Mouse (Mus musculus) heart, embryonic 12.5 days (tissue): ENCODE data around the gene Slc43a2. TPM values are rescaled to one million over a fixed set of nuclear protein-coding genes. Genes with fewer than 3 reads are reported as not detected.
"Not testable (repeated sequence)": the region's sequence is repeated elsewhere in the genome, so short reads cannot be mapped to it uniquely, and the experiment has no call there.

Experiments used
- ATAC-seq: fragments of 200-750 bp; cut with Nextera tagmentation; 2 replicates; pipeline ENCODE4 v1.8.0; 2017; ENCODE audit warnings: moderate TSS enrichment, moderate library complexity; ENCODE audit not compliant: insufficient number of reproducible peaks, low FRiP score
- H3K27ac ChIP-seq: fragments of 300-500 bp; sonication (generic); 2 replicates; pipeline ENCODE4 v1.5.1; 2016; ENCODE audit warnings: mild to moderate bottlenecking, moderate library complexity; ENCODE audit not compliant: poor library complexity, severe bottlenecking
- H3K27me3 ChIP-seq: fragments of 300-500 bp; sonication (generic); replicated peaks from 2 replicates; pipeline ENCODE4 v1.6.1; 2016; ENCODE audit warnings: mild to moderate bottlenecking, moderate library complexity
- H3K36me3 ChIP-seq: fragments of 300-500 bp; sonication (generic); 2 replicates; pipeline ENCODE4 v1.6.1; 2016; ENCODE audit warnings: mild to moderate bottlenecking, moderate library complexity
- H3K4me1 ChIP-seq: fragments of 300-500 bp; sonication (generic); replicated peaks from 2 replicates; pipeline ENCODE4 v1.6.1; 2016; ENCODE audit warnings: mild to moderate bottlenecking
- H3K4me2 ChIP-seq: fragments of 300-500 bp; sonication (generic); 2 replicates; pipeline ENCODE4 v1.6.1; 2016; ENCODE audit warnings: mild to moderate bottlenecking, moderate library complexity
- H3K4me3 ChIP-seq: fragments of 300-500 bp; sonication (generic); 2 replicates; pipeline ENCODE4 v1.5.1; 2016; ENCODE audit warnings: mild to moderate bottlenecking
- H3K9ac ChIP-seq: fragments of 300-500 bp; sonication (generic); 2 replicates; pipeline ENCODE4 v1.6.1; 2016; ENCODE audit warnings: mild to moderate bottlenecking, moderate library complexity
- H3K9me3 ChIP-seq: fragments of 300-500 bp; sonication (generic); replicated peaks from 2 replicates; pipeline ENCODE4 v1.6.1; 2016; ENCODE audit warnings: mild to moderate bottlenecking, moderate library complexity
- WGBS: fragments of 180-500 bp; shearing (Covaris S2); methylation state at CpG from one replicate; pipeline ENCODE4 v1.1.7; 2016; 5-methylcytosine and 5-hydroxymethylcytosine counted together
- polyA plus RNA-seq: library from polyadenylated mRNA; unstranded; fragments of >200 nt; fragmentation: Nextera tagmentation; extraction: Ambion mirVana; gene quantifications from 2 replicates; pipeline ENCODE4 v1.2.1, GENCODE M21; 2016

The Slc43a2 gene
- polyA plus RNA-seq, 1 experiment from 2014 or later: 4.1 TPM

DNA sequence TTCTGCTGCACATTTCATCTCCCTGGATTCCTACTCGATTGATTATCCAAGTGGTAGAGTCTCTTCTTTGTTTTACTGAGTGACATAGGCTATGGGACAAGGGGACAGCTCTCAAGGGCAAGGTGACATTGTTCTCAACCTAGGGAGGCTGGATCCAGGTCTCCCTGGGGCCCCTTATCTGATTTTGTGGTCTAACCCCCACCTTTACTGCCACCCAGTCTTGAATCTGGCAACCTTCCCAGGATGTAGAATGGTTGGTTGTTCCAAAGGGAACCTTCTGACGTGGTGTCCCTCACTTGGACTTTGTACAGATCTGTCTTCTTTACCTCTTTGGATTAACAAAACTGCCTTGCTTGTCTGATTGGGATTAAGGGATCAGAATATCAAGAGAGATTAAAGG is 63.9 kb downstream of the Slc43a2 start:
- 63% methylated on average over 2 of the region's 2 CpGs for WGBS
- Histone ChIP-seq H3K4me3 (no peak overlapping the region), H3K4me2 (no peak overlapping the region), H3K9me3 (no peaks in the 10 kb centered on the region), H3K36me3 (peaks cover 78% of the 10 kb centered on the region), H3K9ac (no peak overlapping the region), H3K27me3 (no peaks in the 10 kb centered on the region), H3K4me1 (peaks cover 25% of the 10 kb centered on the region), H3K27ac (no peak overlapping the region)
- ATAC-seq: no peak

DNA sequence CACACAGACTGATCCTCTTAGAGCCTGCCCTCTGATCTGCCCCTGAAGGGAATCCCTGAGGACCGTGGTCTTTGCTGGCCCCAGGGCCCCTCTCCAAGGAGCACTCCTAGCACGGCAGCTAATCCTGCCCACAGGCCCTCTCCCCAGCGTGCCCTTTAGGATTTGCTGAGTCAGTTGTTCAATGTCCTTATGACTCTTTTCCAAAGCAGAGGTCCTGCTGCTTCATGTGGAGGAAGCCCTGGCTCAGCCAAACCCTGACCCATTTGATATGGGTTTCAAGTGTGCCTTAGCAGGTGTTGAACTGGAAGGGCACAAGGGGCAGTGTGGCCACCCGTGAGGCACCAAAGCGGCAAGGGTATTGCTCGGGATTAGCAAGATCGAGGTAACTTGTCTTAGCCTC is 64.3 kb downstream of the Slc43a2 start:
- ATAC-seq: no peak
- WGBS: 82% methylated on average over 7 of the region's 7 CpGs
- no peak overlapping the region for H3K27ac ChIP-seq

DNA sequence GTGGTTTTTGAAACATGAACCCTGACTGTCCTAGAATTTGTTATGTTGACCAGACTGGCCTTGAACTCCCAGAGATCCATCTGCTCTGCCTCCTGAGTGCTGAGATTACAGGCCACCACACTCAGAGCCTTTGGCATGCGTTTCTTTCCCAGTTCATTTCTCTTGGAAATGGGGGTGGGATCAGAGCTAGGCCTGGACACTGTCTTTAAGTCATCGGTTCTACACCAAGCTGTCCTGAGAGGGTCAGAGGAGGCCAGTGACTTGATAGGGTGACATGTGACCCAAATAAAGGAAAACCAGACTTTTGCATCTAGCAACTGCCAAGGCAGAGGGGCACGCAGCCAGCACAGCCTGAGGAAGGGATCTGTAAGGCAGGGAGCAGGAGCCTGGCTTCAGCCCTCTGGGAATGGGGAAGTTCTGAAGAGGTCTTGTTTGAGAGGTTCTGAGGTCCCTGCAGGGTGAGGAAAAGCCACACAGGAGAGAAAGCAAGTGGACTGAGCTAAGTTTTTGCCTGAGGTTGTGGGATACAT is 65.3 kb downstream of the Slc43a2 start:
- Histone ChIP-seq H3K9me3 (no peaks in the 10 kb centered on the region), H3K27ac (no peak overlapping the region)

More for the DNA sequence above, 64.3 kb downstream of the Slc43a2 start:
- H3K27me3 ChIP-seq: no peaks in the 10 kb centered on the region
- peaks cover 25% of the 10 kb centered on the region for H3K4me1 ChIP-seq
- no peak overlapping the region for H3K4me2 ChIP-seq
- peaks cover 82% of the 10 kb centered on the region for H3K36me3 ChIP-seq
- no peak overlapping the region for H3K4me3 ChIP-seq
- no peaks in the 10 kb centered on the region for H3K9me3 ChIP-seq
- no peak overlapping the region for H3K9ac ChIP-seq

DNA sequence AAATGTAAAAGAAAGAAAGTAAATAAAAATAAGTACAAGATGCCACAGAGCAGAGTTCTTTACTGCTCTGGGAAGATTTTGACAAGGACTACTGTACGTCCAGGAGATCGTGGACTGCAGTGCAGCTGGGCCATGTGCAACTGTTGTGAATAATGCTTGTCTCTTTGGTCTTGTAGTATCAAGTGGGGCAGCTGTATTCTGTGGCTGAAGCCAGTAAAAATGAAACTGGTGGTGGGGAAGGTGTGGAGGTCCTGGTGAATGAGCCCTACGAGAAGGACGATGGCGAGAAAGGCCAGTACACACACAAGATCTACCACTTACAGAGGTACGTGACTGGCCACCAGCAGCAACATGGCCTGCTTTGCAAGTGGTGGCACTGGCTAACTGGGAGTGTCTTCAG is 66.5 kb downstream of the Slc43a2 start:
- WGBS: 97% methylated on average over 6 of the region's 6 CpGs
- H3K36me3 ChIP-seq: peaks cover 85% of the 10 kb centered on the region
- ATAC-seq: no peak

More for the DNA sequence above, 65.3 kb downstream of the Slc43a2 start:
- Histone ChIP-seq H3K4me3 (no peak overlapping the region), H3K4me2 (no peak overlapping the region), H3K36me3 (peaks cover 85% of the 10 kb centered on the region), H3K27me3 (no peaks in the 10 kb centered on the region), H3K4me1 (peaks cover 25% of the 10 kb centered on the region), H3K9ac (no peak overlapping the region)
- WGBS: 51% methylated on average over 3 of the region's 3 CpGs
- ATAC-seq: no peak

DNA sequence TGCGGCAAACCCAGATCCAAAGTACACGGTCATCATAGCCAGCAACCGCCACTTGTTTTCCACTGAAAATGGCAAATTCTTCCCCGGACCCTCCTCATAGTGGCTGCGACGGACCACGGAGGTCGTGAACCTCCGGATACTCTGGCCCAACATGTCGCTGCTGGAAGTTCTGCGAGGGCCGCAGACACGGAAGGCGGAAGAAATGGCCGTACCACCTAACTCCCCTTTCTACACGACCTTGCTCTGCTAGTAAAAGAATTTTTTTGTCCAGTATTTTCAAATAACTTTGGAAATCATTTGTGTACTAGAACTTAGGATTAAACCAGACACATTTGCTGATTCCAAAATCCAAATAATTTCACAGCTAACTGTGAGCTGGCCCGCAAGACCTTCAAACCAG is 68.3 kb downstream of the Slc43a2 start:
- peaks cover 21% of the 10 kb centered on the region for H3K4me1 ChIP-seq
- H3K27ac ChIP-seq, H3K27me3 ChIP-seq, ATAC-seq, H3K4me3 ChIP-seq, H3K4me2 ChIP-seq, H3K9ac ChIP-seq, H3K9me3 ChIP-seq: not testable (repeated sequence)
- H3K36me3 ChIP-seq: peaks cover 81% of the 10 kb centered on the region
- WGBS: 94% methylated on average over 17 of the region's 17 CpGs

More for the DNA sequence above, 66.5 kb downstream of the Slc43a2 start:
- Histone ChIP-seq H3K27me3 (no peaks in the 10 kb centered on the region), H3K4me1 (peaks cover 21% of the 10 kb centered on the region), H3K4me3 (no peak overlapping the region), H3K9me3 (no peaks in the 10 kb centered on the region), H3K27ac (no peak overlapping the region), H3K9ac (no peak overlapping the region), H3K4me2 (no peak overlapping the region)

DNA sequence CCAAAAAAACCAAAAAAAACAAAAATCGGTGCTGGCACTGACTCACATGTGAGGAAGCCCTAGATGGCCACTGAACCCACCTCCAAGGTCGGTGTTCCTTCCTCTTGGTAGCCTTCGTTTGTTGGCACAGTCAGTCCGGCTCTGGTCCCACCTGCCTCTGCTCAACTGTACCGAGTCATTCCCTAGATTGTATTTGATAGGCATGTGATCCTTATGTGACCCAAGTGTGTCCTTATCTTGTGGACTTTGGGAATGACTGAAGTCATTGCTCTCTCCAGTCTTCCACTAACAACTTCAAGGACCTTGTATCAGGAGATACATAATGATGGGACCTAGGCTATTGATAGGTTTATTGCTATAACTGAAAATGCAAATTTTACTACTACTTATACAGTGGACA is 73.3 kb downstream of the Slc43a2 start:
- Histone ChIP-seq H3K4me3 (no peak overlapping the region), H3K36me3 (peaks cover 84% of the 10 kb centered on the region)
- 82% methylated on average over 5 of the region's 5 CpGs for WGBS

DNA sequence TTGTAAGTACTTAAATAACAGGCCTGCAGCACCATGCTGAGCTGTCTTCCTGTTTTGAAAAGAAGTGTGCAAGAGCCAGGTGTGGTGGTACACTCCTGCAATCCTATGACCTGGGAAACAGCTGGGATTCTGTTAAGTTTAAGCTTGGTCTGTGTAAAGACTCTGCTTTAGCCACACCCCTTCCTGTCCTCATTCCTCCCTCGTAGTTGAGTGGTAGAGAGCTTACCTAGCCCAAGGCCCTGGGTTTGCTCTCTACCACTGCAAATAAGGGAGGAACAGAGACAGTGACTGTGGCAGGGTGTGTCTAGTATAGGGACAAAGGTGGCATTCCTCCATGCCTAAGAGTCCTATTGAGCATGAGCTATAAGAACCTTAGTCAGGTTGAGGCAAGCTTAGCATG is 73.8 kb downstream of the Slc43a2 start:
- 45% methylated on average over 1 of the region's 1 CpGs for WGBS
- Histone ChIP-seq H3K9me3 (no peaks in the 10 kb centered on the region), H3K4me1 (no peaks in the 10 kb centered on the region), H3K27ac (no peak overlapping the region), H3K9ac (no peak overlapping the region), H3K36me3 (peaks cover 84% of the 10 kb centered on the region), H3K4me3 (no peak overlapping the region), H3K4me2 (no peak overlapping the region), H3K27me3 (no peaks in the 10 kb centered on the region)
- no peak for ATAC-seq

More for the DNA sequence above, 73.3 kb downstream of the Slc43a2 start:
- no peak overlapping the region for H3K27ac ChIP-seq
- no peaks in the 10 kb centered on the region for H3K9me3 ChIP-seq
- H3K9ac ChIP-seq: no peak overlapping the region
- no peak for ATAC-seq
- H3K4me1 ChIP-seq: no peaks in the 10 kb centered on the region
- H3K4me2 ChIP-seq: no peak overlapping the region
- H3K27me3 ChIP-seq: no peaks in the 10 kb centered on the region

DNA sequence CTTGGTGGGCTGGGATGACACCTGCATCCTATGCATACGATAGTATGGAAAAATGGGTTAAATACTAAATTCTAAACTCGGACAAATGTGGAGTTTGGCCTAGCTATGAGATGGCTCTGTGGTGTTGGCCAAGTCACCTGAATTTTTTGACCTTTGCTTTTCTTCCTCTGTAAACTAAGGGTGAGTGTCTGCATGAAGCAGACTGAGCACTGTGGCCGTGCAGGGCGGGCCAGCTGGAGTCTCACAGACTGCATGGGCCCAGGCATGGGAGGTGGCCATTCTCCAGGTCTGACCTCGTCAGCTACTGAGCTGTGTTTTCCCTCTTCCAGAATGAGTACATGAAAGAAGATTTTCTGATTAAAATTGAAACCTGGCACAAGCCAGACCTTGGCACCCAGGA is 77.3 kb downstream of the Slc43a2 start:
- H3K36me3 ChIP-seq: peaks cover 78% of the 10 kb centered on the region
- no peak overlapping the region for H3K4me3 ChIP-seq
- no peak overlapping the region for H3K27ac ChIP-seq
- 88% methylated on average over 5 of the region's 5 CpGs for WGBS
- no peak for ATAC-seq
- H3K27me3 ChIP-seq: no peaks in the 10 kb centered on the region
- H3K4me1 ChIP-seq: no peaks in the 10 kb centered on the region
- H3K9ac ChIP-seq: no peak overlapping the region
- no peak overlapping the region for H3K4me2 ChIP-seq
- H3K9me3 ChIP-seq: no peaks in the 10 kb centered on the region

DNA sequence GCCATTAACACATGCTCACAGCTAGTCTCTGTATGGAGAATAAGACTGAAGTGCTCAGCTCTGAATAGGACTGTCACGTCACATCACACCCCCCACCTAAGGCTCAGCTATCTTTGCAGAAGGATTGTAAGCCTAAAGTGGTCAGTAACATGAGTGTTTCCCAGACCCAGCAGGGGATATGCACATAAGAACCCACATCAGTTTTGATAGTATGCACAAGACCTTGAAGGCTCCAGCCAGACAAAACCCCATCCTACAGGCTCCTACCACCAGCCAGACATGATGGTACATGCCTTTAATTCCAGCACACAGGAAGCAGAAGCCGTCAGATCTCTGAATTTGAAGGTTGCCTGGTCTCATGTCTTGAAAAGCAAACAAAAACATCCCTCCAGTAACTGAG is 78.5 kb downstream of the Slc43a2 start:
- no peak for ATAC-seq
- no peaks in the 10 kb centered on the region for H3K4me1 ChIP-seq
- no peak overlapping the region for H3K9ac ChIP-seq
- no peak overlapping the region for H3K27ac ChIP-seq
- H3K4me3 ChIP-seq: no peak overlapping the region
- no peaks in the 10 kb centered on the region for H3K9me3 ChIP-seq
- H3K27me3 ChIP-seq: no peaks in the 10 kb centered on the region
- 77% methylated on average over 2 of the region's 2 CpGs for WGBS
- peaks cover 74% of the 10 kb centered on the region for H3K36me3 ChIP-seq
- no peak overlapping the region for H3K4me2 ChIP-seq

DNA sequence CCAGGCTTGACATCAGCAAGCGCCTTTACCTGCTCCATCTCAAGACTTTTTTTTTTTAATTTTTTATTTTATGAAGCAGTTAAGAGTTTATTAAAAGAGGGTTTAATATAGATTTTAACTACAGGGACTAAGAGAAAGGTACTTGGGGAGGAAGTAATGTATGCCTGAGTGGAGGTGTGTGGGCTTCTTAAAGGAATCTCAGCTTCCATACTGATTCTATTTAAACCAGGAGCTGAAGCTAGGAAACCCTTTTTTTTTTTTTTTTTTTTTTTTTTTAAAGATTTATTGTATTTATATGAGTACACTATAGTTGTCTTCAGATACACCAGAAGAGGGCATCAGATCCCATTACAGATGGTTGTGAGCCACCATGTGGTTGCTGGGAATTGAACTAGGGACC is 83.3 kb downstream of the Slc43a2 start:
- H3K4me3 ChIP-seq: no peak overlapping the region
- no peaks in the 10 kb centered on the region for H3K9me3 ChIP-seq
- no peak overlapping the region for H3K4me2 ChIP-seq
- no peaks in the 10 kb centered on the region for H3K4me1 ChIP-seq
- H3K36me3 ChIP-seq: peaks cover 76% of the 10 kb centered on the region
- H3K9ac ChIP-seq: no peak overlapping the region
- no peak for ATAC-seq
- WGBS: 100% methylated on average over 1 of the region's 1 CpGs
- H3K27me3 ChIP-seq: no peaks in the 10 kb centered on the region
- H3K27ac ChIP-seq: no peak overlapping the region

DNA sequence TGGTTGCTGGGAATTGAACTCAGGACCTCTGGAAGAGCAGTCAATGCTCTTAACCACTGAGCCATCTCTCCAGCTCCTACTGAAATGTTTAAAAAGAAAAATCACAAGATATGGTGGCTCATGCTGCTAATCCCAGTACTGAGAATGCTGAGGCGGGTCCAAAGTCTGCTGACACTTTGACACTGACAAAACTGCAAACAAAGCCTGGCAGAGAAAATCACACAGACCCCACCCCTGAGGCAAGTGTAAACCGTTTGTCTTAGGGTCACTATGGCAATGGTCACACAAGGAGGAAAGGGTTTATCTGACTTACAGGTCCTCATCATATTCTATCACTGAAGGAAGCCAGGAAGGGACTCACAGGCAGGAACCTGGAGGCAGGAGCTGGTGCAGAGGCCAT is 84.1 kb downstream of the Slc43a2 start:
- WGBS: 89% methylated on average over 2 of the region's 2 CpGs
- Histone ChIP-seq H3K4me1 (no peaks in the 10 kb centered on the region), H3K4me3 (no peak overlapping the region), H3K9me3 (no peaks in the 10 kb centered on the region), H3K27me3 (no peaks in the 10 kb centered on the region), H3K4me2 (no peak overlapping the region), H3K27ac (no peak overlapping the region), H3K9ac (no peak overlapping the region), H3K36me3 (peaks cover 76% of the 10 kb centered on the region)
- no peak for ATAC-seq

DNA sequence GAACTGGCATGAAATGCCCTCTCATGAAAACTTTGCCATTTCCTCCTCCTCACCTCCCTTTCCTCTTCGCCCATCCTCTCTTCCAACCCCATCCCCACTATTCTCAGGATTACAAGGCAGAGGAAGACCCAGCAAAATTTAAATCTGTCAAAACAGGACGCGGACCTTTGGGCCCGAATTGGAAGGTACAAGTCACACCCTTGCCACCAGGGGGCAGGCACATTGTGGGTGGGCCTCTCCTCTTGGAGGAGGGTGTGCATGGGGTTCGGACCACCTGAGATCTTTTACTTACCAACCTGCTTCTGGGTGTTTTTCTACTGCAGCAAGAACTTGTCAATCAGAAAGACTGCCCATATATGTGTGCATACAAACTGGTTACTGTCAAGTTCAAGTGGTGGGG is 87.6 kb downstream of the Slc43a2 start:
- Histone ChIP-seq H3K36me3 (peaks cover 75% of the 10 kb centered on the region), H3K27ac (no peak overlapping the region)
- no peak for ATAC-seq

More for the DNA sequence above, 87.6 kb downstream of the Slc43a2 start:
- no peaks in the 10 kb centered on the region for H3K27me3 ChIP-seq
- no peaks in the 10 kb centered on the region for H3K9me3 ChIP-seq
- no peak overlapping the region for H3K9ac ChIP-seq
- no peak overlapping the region for H3K4me2 ChIP-seq
- 80% methylated on average over 5 of the region's 5 CpGs for WGBS
- H3K4me1 ChIP-seq: peaks cover 23% of the 10 kb centered on the region
- no peak overlapping the region for H3K4me3 ChIP-seq
